ENCODE assay signal across 9 mouse cellular contexts in genomic region chr12:4863654-4864337, GRCm38 (mm10). TPM values are rescaled to one million over a fixed set of nuclear protein-coding genes. Genes with fewer than 3 reads are reported as not detected.
DNase-seq lines count a peak whose midpoint lies in the region; ATAC-seq and TF ChIP-seq lines count a peak whose summit lies in the region.
"Had no signal": no experiment of that assay in that cellular context is flagged by ENCODE, and none has a peak within 500 bp of the region (broad histone marks: within the 10 kb centered on the region; RNA-seq: fewer than 3 reads in every experiment).

No protein-coding gene starts in this region.

- no peak overlapping the region for H3K9ac ChIP-seq in lung, embryonic 14.5 days
- no peak overlapping the region for H3K9ac ChIP-seq in hindbrain, embryonic 16.5 days (ENCODE audit: low read depth, low read length)
- H3K9ac ChIP-seq in lung, postnatal 0 days (replicated peaks; ENCODE audit: low read depth), result no peak overlapping the region
- H3K9ac ChIP-seq in forebrain, embryonic 12.5 days, result no peak overlapping the region
- H3K9ac ChIP-seq: midbrain, embryonic 12.5 days had no signal

- H3K4me1 ChIP-seq in lung, embryonic 14.5 days (ENCODE audit: insufficient read depth), result peaks cover 7% of the 10 kb centered on the region; the same call in 1 of the 2 replicates
- no peaks in the 10 kb centered on the region; the same call in 1 of the 2 replicates for H3K4me1 ChIP-seq in hindbrain, embryonic 16.5 days (ENCODE audit: control insufficient read depth, insufficient read depth, low read depth, low read length)
- no peaks in the 10 kb centered on the region; the same call in 1 of the 2 replicates for H3K4me1 ChIP-seq in lung, postnatal 0 days (ENCODE audit: insufficient read depth, low read depth, low read length)
- peaks cover 3% of the 10 kb centered on the region; the same call in 1 of the 2 replicates for H3K4me1 ChIP-seq in forebrain, embryonic 12.5 days

- TF ChIP-seq CTCF in lung, embryonic 14.5 days (IDR thresholded peaks at IDR 0.05; ENCODE audit: low read depth), result no peak
- peak; percentile 19 for TF ChIP-seq CTCF in lung, postnatal 0 days (IDR thresholded peaks at IDR 0.05)

- H3K27ac ChIP-seq in lung, embryonic 14.5 days (ENCODE audit: low read depth), result peak overlapping the region; percentile 43; the same call in 1 of the 2 replicates
- no peak overlapping the region for H3K27ac ChIP-seq in hindbrain, embryonic 16.5 days (ENCODE audit: low read depth, low read length)
- no peak overlapping the region for H3K27ac ChIP-seq in lung, postnatal 0 days (ENCODE audit: low read length)
- H3K27ac ChIP-seq in forebrain, embryonic 12.5 days, result no peak overlapping the region
- H3K27ac ChIP-seq: midbrain, embryonic 12.5 days had no signal

- 0 out of 2 replicates have a peak, but pooled peaks cover 4% of the 10 kb centered on the region for H3K36me3 ChIP-seq in lung, embryonic 14.5 days (ENCODE audit: insufficient read depth)
- H3K36me3 ChIP-seq in hindbrain, embryonic 16.5 days (ENCODE audit: control insufficient read depth, insufficient read depth, low read length), result no peaks in the 10 kb centered on the region
- no peaks in the 10 kb centered on the region for H3K36me3 ChIP-seq in lung, postnatal 0 days (ENCODE audit: insufficient read depth, low read length)
- no peaks in the 10 kb centered on the region for H3K36me3 ChIP-seq in forebrain, embryonic 12.5 days (replicated peaks)
- H3K36me3 ChIP-seq: midbrain, embryonic 12.5 days had no signal

- H3K9me3 ChIP-seq in lung, embryonic 14.5 days (ENCODE audit: low read depth, low read length), result no peaks in the 10 kb centered on the region
- H3K9me3 ChIP-seq in hindbrain, embryonic 16.5 days (ENCODE audit: control insufficient read depth, low read length), result no peaks in the 10 kb centered on the region
- no peaks in the 10 kb centered on the region for H3K9me3 ChIP-seq in lung, postnatal 0 days (ENCODE audit: low read length)
- H3K9me3 ChIP-seq in forebrain, embryonic 12.5 days, result no peaks in the 10 kb centered on the region
- H3K9me3 ChIP-seq: midbrain, embryonic 12.5 days had no signal

- TF ChIP-seq EP300 in lung, postnatal 0 days (IDR thresholded peaks at IDR 0.05), result no peak

- ATAC-seq in lung, embryonic 14.5 days (ENCODE audit: insufficient read depth), result peak; percentile 83
- ATAC-seq in hindbrain, embryonic 16.5 days, result 0 out of 2 replicates have a peak, but pooled peaks have one; percentile 7
- ATAC-seq in lung, postnatal 0 days, result peak; percentile 79
- ATAC-seq in forebrain, embryonic 12.5 days (ENCODE audit: low FRiP score), result no peak; the same call in 1 of the 2 replicates

- H3K4me2 ChIP-seq in lung, embryonic 14.5 days, result no peak overlapping the region
- H3K4me2 ChIP-seq in hindbrain, embryonic 16.5 days (ENCODE audit: low read length), result no peak overlapping the region
- H3K4me2 ChIP-seq in lung, postnatal 0 days (replicated peaks; ENCODE audit: low read depth, low read length), result no peak overlapping the region
- H3K4me2 ChIP-seq in forebrain, embryonic 12.5 days, result no peak overlapping the region
- H3K4me2 ChIP-seq: midbrain, embryonic 12.5 days had no signal

- no peaks in the 10 kb centered on the region for H3K27me3 ChIP-seq in lung, embryonic 14.5 days (ENCODE audit: insufficient read depth, low read length)
- no peaks in the 10 kb centered on the region for H3K27me3 ChIP-seq in hindbrain, embryonic 16.5 days (replicated peaks; ENCODE audit: control insufficient read depth, insufficient read depth, low read length)
- no peaks in the 10 kb centered on the region for H3K27me3 ChIP-seq in lung, postnatal 0 days (replicated peaks; ENCODE audit: insufficient read depth, low read length)
- H3K27me3 ChIP-seq in forebrain, embryonic 12.5 days, result no peaks in the 10 kb centered on the region

- DNase-seq in lung, embryonic 14.5 days, result peak; percentile 85
- DNase-seq in lung, postnatal 14 days, result no peak
- DNase-seq in cerebellum, postnatal 25 days, result peak; percentile 39 to 59
- DNase-seq in lung, postnatal 0 days (ENCODE audit: low spot score), result peak; percentile 80
- DNase-seq in left cerebral cortex, adult 11 months (ENCODE audit: low spot score), result no peak
- DNase-seq in adrenal gland, postnatal 4 days (ENCODE audit: low spot score in 2 of 2), result no peak

- H3K4me3 ChIP-seq in lung, embryonic 14.5 days (ENCODE audit: low read depth, low read length), result no peak overlapping the region
- H3K4me3 ChIP-seq in hindbrain, embryonic 16.5 days (ENCODE audit: low read length), result no peak overlapping the region
- H3K4me3 ChIP-seq in lung, postnatal 0 days (ENCODE audit: low read depth, low read length), result no peak overlapping the region
- no peak overlapping the region for H3K4me3 ChIP-seq in forebrain, embryonic 12.5 days (replicated peaks)
- H3K4me3 ChIP-seq: midbrain, embryonic 12.5 days had no signal

- 30% methylated on average over 4 of the region's 4 CpGs for WGBS in lung, embryonic 14.5 days
- 56% methylated on average over 4 of the region's 4 CpGs for WGBS in hindbrain, embryonic 16.5 days
- WGBS in lung, postnatal 0 days, result 23% methylated on average over 4 of the region's 4 CpGs
- 78% methylated on average over 4 of the region's 4 CpGs for whole genome bisulfite sequencing in forebrain, embryonic 12.5 days

RNA-seq across cellular contexts. Expression of gene Mfsd2b, which starts 10.4 kb away (rescaled TPM):
- polyA plus RNA-seq in lung, embryonic 14.5 days (2014; fragmentation: Nextera tagmentation; extraction: Ambion mirVana), result 2.6 and 2.9 TPM in 2 replicates
- 2.5 and 2.6 TPM in 2 replicates for polyA plus RNA-seq in hindbrain, embryonic 16.5 days (2015; fragmentation: Nextera tagmentation; extraction: Ambion mirVana)
- polyA plus RNA-seq in lung, postnatal 0 days (2015; fragmentation: Nextera tagmentation; extraction: Ambion mirVana), result 2.5 TPM in 2 replicates
- total RNA-seq in adrenal gland, postnatal 4 days (2021), result 1 to 10 TPM; 5.2 to 5.9 TPM
- 2.0 and 2.5 TPM in 2 replicates for polyA plus RNA-seq in forebrain, embryonic 12.5 days (2016; fragmentation: Nextera tagmentation; extraction: Ambion mirVana)

RNA-seq across cellular contexts. Expression of gene Wdcp, which starts 20.7 kb away (rescaled TPM):
- polyA plus RNA-seq in lung, embryonic 14.5 days (2014; fragmentation: Nextera tagmentation; extraction: Ambion mirVana), result 16.4 and 17.5 TPM in 2 replicates
- 12.4 and 14.6 TPM in 2 replicates for polyA plus RNA-seq in hindbrain, embryonic 16.5 days (2015; fragmentation: Nextera tagmentation; extraction: Ambion mirVana)
- polyA plus RNA-seq in lung, postnatal 0 days (2015; fragmentation: Nextera tagmentation; extraction: Ambion mirVana), result 11.1 and 11.8 TPM in 2 replicates
- 10 to 100 TPM; 10.8 to 15.5 TPM for total RNA-seq in adrenal gland, postnatal 4 days (2021)
- 19.0 and 20.5 TPM in 2 replicates for polyA plus RNA-seq in forebrain, embryonic 12.5 days (2016; fragmentation: Nextera tagmentation; extraction: Ambion mirVana)

RNA-seq across cellular contexts. Expression of gene Fkbp1b, which starts 22.4 kb away (rescaled TPM):
- 9.4 and 10.0 TPM in 2 replicates for polyA plus RNA-seq in lung, embryonic 14.5 days (2014; fragmentation: Nextera tagmentation; extraction: Ambion mirVana)
- polyA plus RNA-seq in hindbrain, embryonic 16.5 days (2015; fragmentation: Nextera tagmentation; extraction: Ambion mirVana), result 64.0 and 80.0 TPM in 2 replicates
- polyA plus RNA-seq in lung, postnatal 0 days (2015; fragmentation: Nextera tagmentation; extraction: Ambion mirVana), result 13.7 and 15.3 TPM in 2 replicates
- total RNA-seq in adrenal gland, postnatal 4 days (2021), result 10 to 100 TPM; 24.5 to 33.2 TPM
- 6.6 and 6.9 TPM in 2 replicates for polyA plus RNA-seq in forebrain, embryonic 12.5 days (2016; fragmentation: Nextera tagmentation; extraction: Ambion mirVana)

RNA-seq across cellular contexts. Expression of gene Ubxn2a, which starts 43.7 kb away (rescaled TPM):
- polyA plus RNA-seq in lung, embryonic 14.5 days (2014; fragmentation: Nextera tagmentation; extraction: Ambion mirVana), result 21.2 and 27.0 TPM in 2 replicates
- 43.1 and 47.5 TPM in 2 replicates for polyA plus RNA-seq in hindbrain, embryonic 16.5 days (2015; fragmentation: Nextera tagmentation; extraction: Ambion mirVana)
- polyA plus RNA-seq in lung, postnatal 0 days (2015; fragmentation: Nextera tagmentation; extraction: Ambion mirVana), result 30.9 and 32.6 TPM in 2 replicates
- total RNA-seq in adrenal gland, postnatal 4 days (2021), result 10 to 100 TPM; 25.5 to 26.0 TPM
- polyA plus RNA-seq in forebrain, embryonic 12.5 days (2016; fragmentation: Nextera tagmentation; extraction: Ambion mirVana), result 38.3 and 43.3 TPM in 2 replicates

RNA-seq across cellular contexts. Expression of gene Sf3b6, which starts 46.5 kb away (rescaled TPM):
- polyA plus RNA-seq in lung, embryonic 14.5 days (2014; fragmentation: Nextera tagmentation; extraction: Ambion mirVana), result 258 and 261 TPM in 2 replicates
- polyA plus RNA-seq in hindbrain, embryonic 16.5 days (2015; fragmentation: Nextera tagmentation; extraction: Ambion mirVana), result 163 and 189 TPM in 2 replicates
- polyA plus RNA-seq in lung, postnatal 0 days (2015; fragmentation: Nextera tagmentation; extraction: Ambion mirVana), result 183 and 204 TPM in 2 replicates
- 100 to 1,000 TPM; 133 to 140 TPM for total RNA-seq in adrenal gland, postnatal 4 days (2021)
- polyA plus RNA-seq in forebrain, embryonic 12.5 days (2016; fragmentation: Nextera tagmentation; extraction: Ambion mirVana), result 372 and 374 TPM in 2 replicates

Comparison
In these comparisons a context has a peak if more than half of its experiments do, and no peak if none do; other contexts are left out.
1. DNase-seq: peak in lung, embryonic 14.5 days (single experiment), cerebellum, postnatal 25 days (2 of 2) and lung, postnatal 0 days (single experiment); none in lung, postnatal 14 days (single experiment), left cerebral cortex, adult 11 months (single experiment) and adrenal gland, postnatal 4 days (0 of 2).